Mouse (Mus musculus) heart, embryonic 11.5 days (tissue): ENCODE data around the gene Atxn10. TPM values are rescaled to one million over a fixed set of nuclear protein-coding genes. Genes with fewer than 3 reads are reported as not detected.
A peak's percentile ranks its signal among the peaks of the same experiment; 100 is the strongest.

Experiments used
- ATAC-seq: fragments of 200-750 bp; cut with Nextera tagmentation; replicated peaks from 2 replicates; pipeline ENCODE4 v1.8.0; 2017; ENCODE audit warnings: moderate library complexity; ENCODE audit not compliant: insufficient number of reproducible peaks, low FRiP score, low TSS enrichment
- H3K27ac ChIP-seq: fragments of 300-500 bp; sonication (generic); 2 replicates; pipeline ENCODE4 v1.5.1; 2014; ENCODE audit warnings: mild to moderate bottlenecking, low read depth, low read length
- H3K27me3 ChIP-seq: fragments of 300-500 bp; sonication (generic); 2 replicates; pipeline ENCODE4 v1.6.1; 2014; ENCODE audit warnings: mild to moderate bottlenecking, low read length, mixed read lengths; ENCODE audit not compliant: control insufficient read depth, insufficient read depth
- H3K36me3 ChIP-seq: fragments of 300-500 bp; sonication (generic); 2 replicates; pipeline ENCODE4 v1.6.1; 2014; ENCODE audit warnings: mild to moderate bottlenecking, low read length, moderate library complexity, mixed read lengths; ENCODE audit not compliant: control insufficient read depth, insufficient read depth
- H3K4me1 ChIP-seq: fragments of 300-500 bp; sonication (generic); 2 replicates; pipeline ENCODE4 v1.6.1; 2014; ENCODE audit warnings: low read length; ENCODE audit not compliant: control insufficient read depth, insufficient read depth
- H3K4me2 ChIP-seq: fragments of 300-500 bp; sonication (generic); 2 replicates; pipeline ENCODE4 v1.6.1; 2014; ENCODE audit warnings: mild to moderate bottlenecking, moderate library complexity
- H3K4me3 ChIP-seq: fragments of 300-500 bp; sonication (generic); 2 replicates; pipeline ENCODE4 v1.5.1; 2014; ENCODE audit warnings: low read depth, low read length
- H3K9ac ChIP-seq: fragments of 300-500 bp; sonication (generic); 2 replicates; pipeline ENCODE4 v1.6.1; 2014; ENCODE audit warnings: mild to moderate bottlenecking, low read depth, low read length, moderate library complexity
- H3K9me3 ChIP-seq: fragments of 300-500 bp; sonication (generic); replicated peaks from 2 replicates; pipeline ENCODE4 v1.6.1; 2016; ENCODE audit warnings: low read length; ENCODE audit not compliant: control insufficient read depth
- WGBS: fragments of 180-500 bp; shearing (Covaris S2); extraction: QIAGEN DNeasy Blood & Tissue Kit; methylation state at CpG from one replicate; pipeline ENCODE4 v1.1.7; 2014; ENCODE audit not compliant: insufficient replicate concordance; 5-methylcytosine and 5-hydroxymethylcytosine counted together
- polyA plus RNA-seq: library from polyadenylated mRNA; unstranded; fragments of >200 nt; fragmentation: Nextera tagmentation; extraction: Ambion mirVana; gene quantifications from 2 replicates; pipeline ENCODE4 v1.2.1, GENCODE M21; 2014

The Atxn10 gene
- polyA plus RNA-seq, 1 experiment from 2014 or later = 257 TPM

DNA sequence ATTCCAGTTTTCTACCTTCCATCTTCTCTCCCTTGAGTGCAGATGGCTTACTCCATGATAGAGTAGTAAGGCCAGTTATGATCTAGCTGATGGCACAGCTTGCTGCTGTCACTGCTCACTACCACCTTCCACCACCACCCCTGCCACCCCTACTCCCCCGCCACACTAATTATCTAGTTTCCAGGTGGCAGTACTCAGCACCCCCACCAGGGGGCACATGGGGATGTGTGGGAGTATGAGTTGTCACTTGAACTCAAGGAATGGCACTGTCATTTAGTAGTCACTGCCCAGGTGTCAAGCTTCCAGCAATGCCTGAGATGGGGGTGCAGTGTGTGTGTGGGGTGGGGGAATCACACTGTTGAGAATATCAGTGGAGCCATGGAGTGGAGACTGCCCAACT, 141.5 kb downstream of the Atxn10 start:
- no peak overlapping the region for H3K4me3 ChIP-seq
- H3K4me2 ChIP-seq = no peak overlapping the region
- no peaks in the 10 kb centered on the region for H3K9me3 ChIP-seq
- no peaks in the 10 kb centered on the region for H3K4me1 ChIP-seq
- 8% methylated on average over 1 of the region's 1 CpGs for WGBS
- H3K9ac ChIP-seq = no peak overlapping the region
- peaks cover 11% of the 10 kb centered on the region for H3K27me3 ChIP-seq
- H3K27ac ChIP-seq = no peak overlapping the region
- ATAC-seq = no peak
- H3K36me3 ChIP-seq = no peaks in the 10 kb centered on the region

DNA sequence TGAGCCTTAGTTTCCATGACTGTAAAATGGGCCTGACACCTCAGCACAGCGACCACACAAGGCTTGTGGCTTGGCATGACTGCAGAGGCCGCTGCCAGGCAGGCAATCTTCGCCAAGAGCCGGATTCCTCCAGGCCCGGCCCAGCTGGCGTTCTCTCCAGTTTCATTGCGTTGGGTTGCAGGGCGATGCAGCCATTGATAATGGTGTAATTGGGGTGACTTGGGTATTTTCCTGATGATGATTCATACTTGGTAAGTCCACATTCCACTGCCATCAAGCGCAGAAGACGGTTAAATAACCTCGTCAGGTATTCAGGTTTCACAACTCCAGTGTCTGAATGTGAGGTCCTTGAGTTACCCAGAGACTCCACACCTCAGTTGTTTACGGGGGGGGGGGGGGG, 143.3 kb downstream of the Atxn10 start:
- H3K4me3 ChIP-seq = no peak overlapping the region
- no peak overlapping the region for H3K4me2 ChIP-seq
- H3K36me3 ChIP-seq = no peaks in the 10 kb centered on the region
- H3K9ac ChIP-seq = no peak overlapping the region
- 74% methylated on average over 12 of the region's 12 CpGs for WGBS
- H3K9me3 ChIP-seq = no peaks in the 10 kb centered on the region
- H3K27ac ChIP-seq = no peak overlapping the region
- peaks cover 14% of the 10 kb centered on the region for H3K27me3 ChIP-seq
- no peak for ATAC-seq
- H3K4me1 ChIP-seq = no peaks in the 10 kb centered on the region

DNA sequence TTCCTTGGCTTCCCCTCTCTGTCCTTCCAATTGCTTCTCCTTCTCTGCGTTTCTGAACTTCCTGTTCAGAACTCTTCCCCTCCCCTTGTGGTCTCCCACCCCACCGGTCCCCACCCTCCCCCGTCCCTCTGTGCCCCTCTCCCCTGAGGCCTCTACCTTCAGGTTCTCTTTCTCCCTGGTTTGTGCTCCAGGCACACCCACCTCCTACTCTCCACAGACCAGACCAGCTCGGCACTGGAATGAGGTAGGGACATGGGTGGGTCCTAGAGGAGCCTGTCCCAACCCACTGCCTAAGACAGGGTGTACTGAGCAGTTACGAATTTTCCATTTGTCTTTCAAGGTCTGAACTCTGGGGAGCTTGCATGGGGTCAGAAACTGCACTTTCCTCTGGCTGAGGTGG, 143.9 kb downstream of the Atxn10 start:
- Histone ChIP-seq H3K9ac (no peak overlapping the region), H3K4me1 (no peaks in the 10 kb centered on the region), H3K27me3 (peaks cover 14% of the 10 kb centered on the region), H3K36me3 (no peaks in the 10 kb centered on the region), H3K27ac (no peak overlapping the region), H3K4me2 (no peak overlapping the region), H3K4me3 (no peak overlapping the region), H3K9me3 (no peaks in the 10 kb centered on the region)
- 42% methylated on average over 5 of the region's 5 CpGs for WGBS
- ATAC-seq = no peak

DNA sequence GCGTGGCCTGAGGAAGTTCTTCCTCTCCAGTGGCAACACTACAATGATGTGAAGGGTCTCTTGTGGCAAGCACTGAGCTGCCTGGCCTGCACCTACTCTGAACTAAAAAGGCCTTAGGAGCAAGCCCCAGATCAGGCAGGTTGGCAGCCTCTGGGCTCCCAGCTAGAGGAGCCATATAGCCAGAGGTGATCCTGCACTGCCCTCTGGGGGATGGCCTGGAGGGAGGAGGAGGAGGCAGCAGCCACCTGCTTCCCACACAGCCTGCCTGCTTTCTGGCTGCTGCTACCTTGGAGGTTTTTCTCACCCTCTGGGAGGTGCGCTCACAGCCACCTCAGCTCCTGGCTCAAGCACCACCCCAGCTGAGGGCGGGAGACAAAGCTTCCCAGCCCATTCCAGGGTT, 144.6 kb downstream of the Atxn10 start:
- Histone ChIP-seq H3K36me3 (no peaks in the 10 kb centered on the region), H3K9ac (no peak overlapping the region), H3K27me3 (peaks cover 14% of the 10 kb centered on the region), H3K9me3 (no peaks in the 10 kb centered on the region), H3K4me1 (no peaks in the 10 kb centered on the region), H3K27ac (no peak overlapping the region), H3K4me2 (no peak overlapping the region), H3K4me3 (no peak overlapping the region)
- WGBS = 35% methylated on average over 3 of the region's 3 CpGs
- ATAC-seq = peak; percentile 18

DNA sequence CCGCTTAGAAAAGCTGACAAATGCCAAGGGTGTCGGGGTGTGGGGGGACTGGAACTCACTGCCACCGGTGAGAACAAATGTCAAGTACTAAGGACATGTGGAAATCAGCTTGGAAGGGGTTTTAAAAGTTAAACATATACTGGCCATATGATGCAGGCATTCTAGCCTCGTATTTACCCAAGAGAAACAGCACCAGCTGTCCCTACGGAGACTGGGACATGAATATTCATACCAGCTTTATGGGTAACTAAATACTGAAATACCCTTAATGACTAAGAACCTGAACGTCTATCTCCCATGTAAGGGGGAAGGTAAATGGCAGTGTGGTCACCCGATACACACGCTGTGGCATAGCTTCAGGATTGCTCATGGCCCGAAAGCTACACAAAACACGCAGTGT, 152.9 kb downstream of the Atxn10 start:
- ATAC-seq = no peak
- peaks cover 15% of the 10 kb centered on the region; the same call in 1 of the 2 replicates for H3K27me3 ChIP-seq

DNA sequence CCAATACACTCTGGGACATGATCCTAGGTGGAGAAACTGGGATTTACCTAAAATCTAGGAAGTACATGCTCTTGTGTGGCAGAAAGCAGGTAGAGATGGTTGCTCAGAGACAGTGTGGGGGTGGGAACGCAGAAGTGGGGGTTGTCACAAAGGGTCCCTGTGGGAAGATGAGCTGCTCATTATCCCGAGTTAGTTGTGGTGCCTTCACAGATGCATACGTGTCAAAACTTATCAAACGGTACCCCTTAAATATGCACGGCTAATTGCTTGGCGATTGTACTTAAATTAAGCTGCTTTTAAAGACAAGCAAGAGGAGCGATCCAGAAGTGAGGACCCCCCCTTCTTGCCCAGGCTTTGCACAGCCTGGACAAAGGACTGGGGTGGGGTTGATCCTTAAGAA, 153.7 kb downstream of the Atxn10 start:
- ATAC-seq = no peak
- 80% methylated on average over 7 of the region's 7 CpGs for WGBS
- Histone ChIP-seq H3K4me1 (no peaks in the 10 kb centered on the region), H3K9me3 (no peaks in the 10 kb centered on the region), H3K4me2 (no peak overlapping the region), H3K27me3 (peaks cover 22% of the 10 kb centered on the region; the same call in 1 of the 2 replicates), H3K4me3 (no peak overlapping the region), H3K27ac (no peak overlapping the region), H3K9ac (no peak overlapping the region), H3K36me3 (no peaks in the 10 kb centered on the region)

More for the DNA sequence above, 152.9 kb downstream of the Atxn10 start:
- no peaks in the 10 kb centered on the region for H3K4me1 ChIP-seq
- H3K9me3 ChIP-seq = no peaks in the 10 kb centered on the region
- H3K36me3 ChIP-seq = no peaks in the 10 kb centered on the region
- no peak overlapping the region for H3K4me3 ChIP-seq
- WGBS = 75% methylated on average over 10 of the region's 10 CpGs
- H3K9ac ChIP-seq = no peak overlapping the region
- H3K27ac ChIP-seq = no peak overlapping the region
- no peak overlapping the region for H3K4me2 ChIP-seq

DNA sequence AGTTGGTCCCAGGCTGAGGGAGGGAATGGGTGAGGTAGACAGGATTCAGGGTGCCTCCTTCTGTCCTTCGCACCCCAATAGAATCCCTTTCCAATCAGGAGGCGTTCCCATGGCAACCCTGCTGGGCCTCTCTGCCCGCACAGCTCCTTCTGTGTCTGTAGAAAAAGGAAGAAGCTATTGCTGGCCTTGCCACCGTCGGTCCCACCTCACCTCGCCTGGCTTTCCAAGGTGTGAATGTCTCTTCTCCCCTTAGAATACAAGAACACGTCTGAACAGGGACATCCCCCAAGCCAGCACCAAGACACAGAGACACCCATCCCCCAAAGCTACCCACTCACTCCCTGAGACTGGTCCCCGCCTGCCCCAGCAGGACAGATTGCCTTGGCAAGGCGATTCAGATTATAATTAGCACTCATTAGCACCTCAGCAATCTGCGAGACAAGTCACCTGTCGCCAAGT, 158.1 kb downstream of the Atxn10 start:
- no peak overlapping the region for H3K4me2 ChIP-seq
- 3% methylated on average over 11 of the region's 11 CpGs for WGBS
- H3K4me1 ChIP-seq = no peaks in the 10 kb centered on the region
- no peak overlapping the region for H3K27ac ChIP-seq
- peaks cover 45% of the 10 kb centered on the region for H3K27me3 ChIP-seq
- H3K36me3 ChIP-seq = no peaks in the 10 kb centered on the region
- ATAC-seq = no peak
- no peak overlapping the region for H3K4me3 ChIP-seq
- H3K9me3 ChIP-seq = no peaks in the 10 kb centered on the region
- no peak overlapping the region for H3K9ac ChIP-seq

DNA sequence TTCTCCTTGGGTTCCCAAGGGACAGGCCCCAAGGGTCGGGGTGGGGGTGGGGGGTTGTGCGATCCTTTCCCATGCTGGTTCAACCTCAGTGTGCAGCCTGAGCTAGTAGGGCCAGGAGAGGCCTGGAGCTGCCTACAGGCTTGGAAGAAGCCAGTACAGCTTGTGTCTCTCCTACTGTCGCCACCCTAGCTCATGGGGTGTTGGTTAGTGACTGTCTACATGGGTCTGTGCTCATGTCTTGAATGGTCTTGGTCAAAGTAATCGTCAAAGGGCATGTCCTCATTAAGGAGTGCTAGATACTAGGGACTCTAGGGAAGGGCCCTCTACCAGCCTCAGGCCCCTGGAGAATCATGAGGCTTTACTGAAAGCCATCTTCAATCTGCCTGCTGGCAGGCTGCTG, 161.5 kb downstream of the Atxn10 start:
- no peak overlapping the region for H3K4me3 ChIP-seq
- H3K36me3 ChIP-seq = no peaks in the 10 kb centered on the region
- H3K9ac ChIP-seq = no peak overlapping the region
- WGBS = 85% methylated on average over 4 of the region's 4 CpGs
- H3K27ac ChIP-seq = no peak overlapping the region
- peaks cover 43% of the 10 kb centered on the region for H3K27me3 ChIP-seq
- H3K4me1 ChIP-seq = no peaks in the 10 kb centered on the region
- H3K4me2 ChIP-seq = no peak overlapping the region
- ATAC-seq = no peak
- H3K9me3 ChIP-seq = no peaks in the 10 kb centered on the region

DNA sequence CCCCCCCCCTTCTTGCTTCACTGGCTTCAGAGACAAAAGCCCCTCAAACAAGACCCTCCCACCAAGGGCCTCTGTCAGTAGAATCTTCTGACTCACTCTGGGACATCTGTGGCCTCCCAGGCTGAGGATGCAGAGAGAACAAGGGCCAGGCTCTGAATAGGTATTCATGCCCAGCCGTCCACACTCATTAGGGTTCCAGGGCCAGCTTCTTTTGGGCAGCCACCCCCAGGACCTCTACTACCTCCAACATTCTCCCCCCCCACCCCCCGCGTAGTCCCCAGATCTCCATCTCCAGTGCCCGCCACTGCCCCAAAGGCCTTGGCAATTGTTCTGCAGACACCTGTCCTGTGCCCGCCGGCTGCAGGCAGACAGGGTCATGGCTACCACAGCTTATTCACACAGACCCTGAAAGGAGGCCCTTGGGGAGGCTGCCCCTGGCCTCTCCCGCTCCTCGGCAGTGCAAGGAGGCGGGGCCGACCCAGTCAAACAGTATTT, 162.0 kb downstream of the Atxn10 start:
- Histone ChIP-seq H3K9me3 (no peaks in the 10 kb centered on the region), H3K27me3 (peaks cover 43% of the 10 kb centered on the region), H3K9ac (no peak overlapping the region), H3K27ac (no peak overlapping the region), H3K4me2 (no peak overlapping the region), H3K36me3 (no peaks in the 10 kb centered on the region), H3K4me3 (no peak overlapping the region), H3K4me1 (no peaks in the 10 kb centered on the region)
- no peak for ATAC-seq
- 56% methylated on average over 10 of the region's 10 CpGs for WGBS
